Mouse (Mus musculus): ENCODE results near the gene Tor1aip1.
"Not testable (repeated sequence)": the region's sequence is repeated elsewhere in the genome, so short reads cannot be mapped to it uniquely, and the experiment has no call there.

Tor1aip1 gene

DNA sequence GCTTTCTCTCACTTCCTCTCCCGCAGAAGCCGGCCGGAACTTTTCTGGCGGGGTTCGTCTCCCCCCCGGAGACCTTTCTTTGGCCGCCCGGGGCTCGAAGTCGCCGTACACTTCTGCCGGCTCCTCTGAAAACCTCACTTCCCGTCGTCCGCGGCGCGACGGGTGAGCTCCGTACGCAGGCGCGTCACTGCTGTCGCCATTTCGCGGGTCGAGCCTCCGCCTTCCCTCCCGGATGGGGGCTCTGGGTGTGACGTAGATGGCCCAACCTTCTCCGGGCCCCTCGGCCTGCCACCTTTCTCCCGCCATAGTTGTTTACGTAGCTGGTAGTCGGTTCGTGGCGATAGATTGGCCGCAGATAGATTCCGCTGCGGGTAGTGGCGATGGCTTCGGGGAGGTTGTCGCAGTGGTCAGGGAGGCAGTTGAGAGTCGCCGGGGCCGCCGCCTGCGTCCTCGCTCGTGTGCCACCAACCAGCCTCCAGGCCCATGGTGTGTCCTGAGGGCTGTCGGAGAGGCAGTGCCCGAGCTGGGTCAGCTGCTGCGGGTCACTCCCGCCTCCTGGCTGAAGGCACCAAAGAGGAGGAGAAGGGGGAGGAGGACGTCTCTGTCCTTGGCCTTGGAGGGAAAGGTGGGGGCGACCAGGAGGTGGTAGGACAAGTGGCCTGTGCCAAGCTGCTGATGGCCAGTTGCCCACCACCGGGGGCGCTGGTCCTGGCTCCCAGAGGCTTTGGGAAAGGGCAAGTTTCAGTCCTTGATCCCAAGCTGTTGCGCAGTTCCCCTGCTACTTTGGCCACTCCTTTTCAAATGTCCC is at the start of gene Tor1aip1:
Gene Tor1aip1 (minus strand): TSS at position 551 of the 808 bp plus-strand sequence.
- peak; percentile 96 for DNase-seq (ENCODE audit: low spot score)

DNA sequence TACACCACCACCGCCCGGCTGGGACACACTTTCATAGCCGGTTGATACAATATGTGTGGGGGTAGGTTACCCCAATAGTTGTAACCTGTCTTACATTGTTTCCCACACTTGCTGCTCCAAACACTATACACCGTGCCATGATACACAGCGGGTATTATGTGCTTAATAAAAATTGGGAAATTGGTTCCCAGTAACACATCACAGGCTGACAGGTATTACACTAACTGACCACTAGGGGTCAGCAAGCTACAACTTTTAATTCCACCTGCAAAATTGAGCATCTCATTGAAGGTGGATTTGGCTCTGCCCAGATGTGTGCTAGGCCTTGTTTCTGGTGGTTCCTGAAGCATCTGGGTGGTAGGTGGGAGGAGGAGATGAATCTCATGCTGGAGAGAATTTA is 49.5 kb upstream of the Tor1aip1 start:
- DNase-seq (ENCODE audit: low spot score): no peak

DNA sequence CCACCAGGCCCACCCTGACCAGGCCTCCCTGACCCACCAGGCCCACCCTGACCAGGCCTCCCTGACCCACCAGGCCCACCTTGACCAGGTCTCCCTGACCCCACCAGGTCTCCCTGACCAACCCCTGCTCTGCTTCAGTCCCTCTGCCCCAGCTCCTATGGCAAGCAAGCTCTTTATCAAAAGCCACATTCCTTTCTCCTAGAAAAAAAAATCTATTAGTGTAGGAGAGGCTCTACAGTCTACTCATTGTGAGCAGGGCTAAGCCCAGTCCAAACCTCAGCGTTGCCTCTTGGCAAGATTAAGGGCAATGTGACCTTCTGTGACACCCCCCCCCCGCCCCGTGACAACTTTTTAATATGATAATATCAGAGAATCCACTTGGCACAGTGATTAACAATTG is 48.3 kb upstream of the Tor1aip1 start:
- DNase-seq (ENCODE audit: low spot score): no peak

DNA sequence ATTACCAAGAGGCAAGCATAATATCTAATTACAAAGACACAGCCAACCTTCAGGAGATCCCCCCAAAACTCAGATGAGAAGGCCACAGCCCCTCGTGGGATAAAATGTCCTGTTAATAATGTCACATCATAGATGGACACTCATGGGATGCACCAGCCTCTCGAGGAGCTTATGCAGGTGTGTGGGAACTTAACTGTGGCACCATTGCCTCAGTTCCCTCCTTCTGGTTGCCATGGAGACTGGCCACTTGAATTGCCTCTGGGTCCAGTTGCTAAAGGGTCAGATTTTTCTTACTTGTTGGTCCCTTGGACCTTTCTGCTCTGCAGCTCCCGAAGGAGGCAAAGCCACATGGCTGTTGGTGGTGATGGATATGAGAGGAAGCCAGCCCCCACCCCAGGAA is 41.4 kb upstream of the Tor1aip1 start:
- DNase-seq (ENCODE audit: low spot score): no peak

DNA sequence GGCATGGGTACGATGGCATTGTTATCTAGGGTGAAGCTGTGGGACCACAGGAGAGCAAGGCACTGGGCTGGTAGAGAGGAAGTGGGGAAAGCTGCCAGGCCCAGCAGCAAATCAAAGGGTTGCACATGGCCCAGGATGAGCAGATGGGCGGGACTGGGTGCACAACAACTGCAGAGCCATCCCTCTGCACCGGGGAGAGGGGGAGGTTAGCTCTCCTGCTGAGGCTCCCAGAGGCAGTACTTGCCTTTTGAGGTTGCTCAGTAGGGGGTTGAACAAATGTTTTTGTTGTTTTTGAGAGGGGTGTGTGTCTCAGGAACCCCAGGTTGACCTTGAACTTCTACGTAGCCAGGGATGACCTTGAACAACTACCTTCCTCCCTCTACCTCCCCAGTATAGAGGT is 40.2 kb upstream of the Tor1aip1 start:
- DNase-seq (ENCODE audit: low spot score): no peak

DNA sequence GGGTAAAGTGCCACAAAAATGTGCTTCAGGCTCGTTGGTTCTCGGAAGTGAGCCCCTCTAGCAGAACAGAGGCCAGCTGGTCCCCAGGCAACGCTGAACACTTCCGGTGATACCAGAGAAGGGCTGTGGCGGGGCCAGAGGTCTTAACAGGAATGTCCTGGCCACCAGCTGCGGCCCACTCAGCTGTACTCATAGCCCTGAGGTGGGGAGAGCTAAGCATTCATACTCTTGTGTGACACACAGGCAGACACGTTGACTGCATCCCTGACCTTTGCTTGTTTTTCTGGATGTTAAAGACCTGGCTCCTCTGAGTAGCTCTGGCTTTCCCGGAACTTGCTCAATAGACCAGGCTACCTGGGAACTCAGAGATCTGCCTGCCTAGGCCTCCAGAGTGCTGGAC is 38.3 kb upstream of the Tor1aip1 start:
- no peak for DNase-seq (ENCODE audit: low spot score)

DNA sequence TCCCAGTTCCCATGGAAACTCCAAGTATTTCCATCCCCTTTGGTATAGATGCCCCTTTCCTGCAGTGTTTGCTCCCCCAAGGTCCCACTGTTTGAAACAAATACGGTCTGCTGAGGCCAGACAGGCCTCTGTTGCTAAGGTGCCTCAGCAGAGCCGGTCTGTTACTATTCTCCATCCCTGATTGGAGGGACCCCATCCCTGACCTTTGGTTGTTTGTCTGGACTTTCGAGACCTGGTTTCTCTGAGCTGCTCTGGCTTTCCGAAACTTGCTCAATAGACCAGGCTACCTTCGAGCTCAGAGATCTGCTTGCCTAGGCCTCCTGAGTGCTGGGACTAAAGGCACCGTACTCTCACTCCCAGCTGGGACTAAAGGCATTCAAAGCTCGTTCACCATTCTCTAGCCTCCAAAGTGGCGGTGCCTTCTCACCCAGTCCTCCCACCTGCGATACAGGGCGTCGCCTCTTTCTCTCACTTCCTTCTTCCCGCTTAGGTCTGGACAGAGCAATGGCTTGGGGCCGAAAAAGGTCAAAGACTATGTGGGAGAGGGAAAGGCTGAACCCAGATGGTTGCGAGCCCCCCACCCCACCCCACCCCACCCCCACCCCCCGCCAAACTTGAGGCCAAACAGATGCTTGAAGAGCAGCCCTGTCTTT is 37.0 kb upstream of the Tor1aip1 start:
- DNase-seq (ENCODE audit: low spot score): no peak

DNA sequence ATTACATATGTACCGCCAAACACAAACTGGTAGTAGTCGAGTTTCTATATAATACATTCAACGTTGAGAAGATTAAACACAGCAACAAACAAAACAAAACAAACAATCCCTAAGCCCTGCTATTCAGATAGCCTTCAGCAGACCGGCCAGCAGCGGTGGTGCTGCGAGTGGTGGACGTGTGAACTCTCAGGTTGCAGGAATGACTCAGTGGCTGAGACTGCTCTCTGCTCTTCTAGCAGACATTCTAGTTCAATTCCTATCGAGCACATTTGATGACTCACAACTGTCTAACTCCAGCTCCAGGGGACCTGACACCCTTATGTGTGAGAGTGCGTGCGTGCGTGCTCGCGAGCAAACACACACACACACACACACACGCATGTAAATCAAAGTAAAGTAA is 33.8 kb upstream of the Tor1aip1 start:
- DNase-seq (ENCODE audit: low spot score): no peak

DNA sequence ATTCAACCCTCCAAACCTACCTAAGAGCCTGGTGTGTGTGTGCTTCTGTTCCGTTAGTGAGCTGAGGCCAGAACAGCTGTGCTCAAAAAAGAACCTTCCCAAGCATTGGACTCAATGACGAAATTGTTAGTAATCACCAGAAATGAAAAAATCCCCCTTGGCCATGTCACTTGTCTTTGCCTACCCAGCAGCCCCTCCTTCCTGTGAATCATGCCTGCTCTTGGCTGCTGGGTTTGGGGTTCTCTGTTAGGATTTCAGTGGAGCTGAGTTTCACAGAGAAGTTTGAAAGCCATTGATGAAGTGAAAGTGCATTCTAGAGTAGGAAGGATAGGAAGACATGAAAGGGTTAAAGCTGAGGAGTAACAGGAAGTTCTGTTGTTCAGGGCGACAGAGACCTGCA is 29.9 kb upstream of the Tor1aip1 start:
- DNase-seq (ENCODE audit: low spot score): no peak

DNA sequence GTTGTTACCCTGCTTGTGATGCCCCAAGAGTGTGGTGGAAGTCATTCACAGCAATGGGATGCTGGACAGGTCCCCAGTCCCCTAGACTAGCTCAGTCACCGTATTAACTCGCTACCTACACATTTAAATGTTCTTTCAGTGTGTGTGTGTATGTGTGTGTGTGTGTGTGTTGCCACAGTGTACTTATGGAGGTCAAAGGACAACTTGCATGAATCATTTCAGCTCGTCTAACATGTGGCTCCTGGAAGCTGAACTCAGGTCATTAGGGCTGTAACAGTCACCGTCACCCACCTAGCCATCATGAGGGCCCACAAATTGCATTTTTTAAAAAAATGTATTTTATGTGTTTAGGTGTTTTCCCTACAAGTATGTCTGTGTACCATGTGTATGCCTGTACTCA is 25.9 kb upstream of the Tor1aip1 start:
- DNase-seq (ENCODE audit: low spot score): no peak

DNA sequence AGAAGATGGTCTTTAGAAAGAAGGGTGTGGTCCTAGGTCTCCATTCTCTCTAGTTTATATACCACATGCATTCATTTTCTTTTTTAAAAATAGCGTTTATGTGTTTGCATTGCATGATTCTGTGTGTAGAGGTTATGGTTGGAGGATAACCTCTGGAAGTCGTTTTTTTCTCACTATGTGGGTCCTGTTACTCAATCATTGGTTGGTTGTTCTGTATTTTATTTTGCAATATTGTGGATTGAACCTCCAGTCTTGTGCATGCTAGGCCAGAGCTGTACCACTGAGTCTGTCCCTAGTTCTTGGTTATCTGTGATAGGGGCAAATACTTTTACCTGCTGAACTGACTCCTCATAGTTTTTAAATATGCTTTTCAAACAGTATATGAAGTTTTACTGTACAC is 21.9 kb upstream of the Tor1aip1 start:
- no peak for DNase-seq (ENCODE audit: low spot score)

DNA sequence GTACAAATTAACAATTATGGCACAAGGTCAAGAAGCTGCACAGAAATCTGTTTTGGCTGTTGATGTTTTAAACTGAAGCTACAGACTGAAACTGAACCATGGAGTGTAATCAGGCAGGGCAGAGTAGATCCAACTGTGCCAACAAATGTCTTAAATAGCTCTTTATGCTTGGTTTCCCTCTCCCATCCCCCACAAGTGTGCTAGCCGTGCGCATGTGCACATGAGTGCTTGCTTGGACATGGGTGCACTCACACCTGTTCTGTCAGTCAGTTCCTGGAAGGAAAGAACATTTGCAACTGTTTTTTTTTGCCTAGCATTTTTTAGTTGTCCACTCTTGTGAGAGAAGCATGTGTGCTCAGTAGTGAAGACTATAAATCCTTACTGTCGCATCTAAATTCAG is 10.4 kb upstream of the Tor1aip1 start:
- no peak for DNase-seq (ENCODE audit: low spot score)

DNA sequence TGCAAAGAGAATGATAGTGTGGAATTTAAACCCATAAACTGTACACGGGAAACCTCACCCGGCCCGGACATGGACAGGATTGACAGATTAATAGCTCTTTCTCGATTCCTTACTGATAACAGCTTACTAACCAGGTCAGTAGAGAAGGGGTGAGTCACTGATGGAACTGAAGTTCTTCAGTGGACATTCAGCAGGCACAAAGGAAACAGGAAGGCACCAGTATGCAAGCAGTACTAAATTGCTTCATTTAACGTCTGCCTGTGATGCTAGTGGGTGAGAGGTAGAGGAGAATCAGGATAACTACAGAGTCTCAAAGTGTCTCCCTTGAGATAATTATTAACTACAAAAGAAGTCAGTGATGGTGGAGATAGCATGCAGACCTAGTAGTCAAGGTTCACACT is 7.9 kb upstream of the Tor1aip1 start:
- no peak for DNase-seq (ENCODE audit: low spot score)

DNA sequence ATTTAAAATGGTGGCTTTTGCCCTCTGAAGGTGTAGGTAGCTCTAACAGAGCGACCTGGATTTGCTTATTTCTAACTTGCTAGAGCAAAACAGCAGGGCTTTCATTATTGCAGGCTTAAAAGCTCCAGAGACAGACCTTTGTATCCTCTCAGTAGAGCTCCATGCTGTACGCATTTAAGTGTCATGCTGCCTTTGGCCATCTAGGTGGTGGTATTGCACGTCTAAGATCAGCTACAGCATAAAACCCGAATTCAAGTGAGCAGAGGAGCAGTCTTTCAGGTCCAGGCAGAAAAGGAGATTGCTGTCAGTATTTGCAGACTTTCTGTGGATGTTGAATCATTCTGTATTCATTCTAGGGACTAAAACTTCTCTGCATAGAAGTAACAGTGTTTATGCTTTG is 6.7 kb upstream of the Tor1aip1 start:
- no peak for DNase-seq (ENCODE audit: low spot score)

DNA sequence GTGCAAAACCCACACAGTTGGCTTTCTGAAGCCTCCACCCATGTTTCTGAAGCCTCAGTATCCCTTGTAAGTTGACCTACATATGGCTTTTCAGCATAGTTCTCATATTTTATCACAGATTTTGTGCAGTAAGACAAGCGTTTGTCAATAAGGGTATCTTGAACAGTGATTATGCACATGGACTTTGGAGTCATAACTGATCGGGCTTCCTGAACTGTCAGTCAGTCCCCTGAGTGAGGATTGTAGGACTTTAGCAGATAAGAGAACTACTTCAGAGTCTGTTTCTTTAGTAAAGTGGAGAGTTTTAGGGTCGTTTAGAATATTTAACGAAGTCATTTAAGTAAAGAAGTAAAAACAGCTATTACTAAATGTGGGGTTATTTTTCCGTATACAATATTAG is 6.2 kb upstream of the Tor1aip1 start:
- DNase-seq (ENCODE audit: low spot score): no peak

DNA sequence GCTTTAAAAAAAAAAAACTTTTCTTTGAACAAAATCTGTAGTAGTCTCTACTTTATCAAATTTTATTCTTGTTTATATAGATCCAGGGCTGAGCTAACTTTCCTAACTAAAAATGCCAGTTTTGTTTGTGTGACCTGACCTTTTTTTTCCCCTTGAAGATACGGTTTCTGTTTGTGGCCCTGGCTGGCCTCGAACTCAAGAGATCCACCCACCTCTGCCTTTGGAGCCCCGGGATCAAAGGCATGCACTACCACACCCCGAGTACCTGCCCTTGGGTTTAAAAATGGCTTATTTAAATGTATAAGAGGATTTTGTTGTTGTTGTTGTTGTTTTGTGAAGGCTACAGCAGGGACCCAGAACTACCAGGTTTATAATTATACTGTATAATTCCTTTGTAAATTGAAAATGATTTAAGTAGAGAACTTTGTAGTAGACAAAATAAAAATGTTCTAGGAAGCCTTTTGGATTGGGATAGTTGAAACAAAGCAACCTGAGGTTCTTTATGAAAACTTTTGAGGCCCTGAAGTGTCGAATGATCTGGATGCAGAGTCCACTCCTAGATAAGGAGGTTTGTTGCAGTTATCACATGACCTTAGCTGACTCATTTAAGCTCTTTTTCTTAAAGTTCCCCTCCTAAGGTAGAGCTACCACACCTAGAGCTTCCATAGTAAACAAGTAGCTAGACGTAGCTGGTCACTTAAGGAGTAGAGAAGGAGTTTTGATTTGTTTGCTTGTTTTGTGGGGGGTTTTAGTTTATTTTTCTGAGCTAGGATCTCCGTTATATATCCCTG is 5.4 kb upstream of the Tor1aip1 start:
- DNase-seq (ENCODE audit: low spot score): no peak

DNA sequence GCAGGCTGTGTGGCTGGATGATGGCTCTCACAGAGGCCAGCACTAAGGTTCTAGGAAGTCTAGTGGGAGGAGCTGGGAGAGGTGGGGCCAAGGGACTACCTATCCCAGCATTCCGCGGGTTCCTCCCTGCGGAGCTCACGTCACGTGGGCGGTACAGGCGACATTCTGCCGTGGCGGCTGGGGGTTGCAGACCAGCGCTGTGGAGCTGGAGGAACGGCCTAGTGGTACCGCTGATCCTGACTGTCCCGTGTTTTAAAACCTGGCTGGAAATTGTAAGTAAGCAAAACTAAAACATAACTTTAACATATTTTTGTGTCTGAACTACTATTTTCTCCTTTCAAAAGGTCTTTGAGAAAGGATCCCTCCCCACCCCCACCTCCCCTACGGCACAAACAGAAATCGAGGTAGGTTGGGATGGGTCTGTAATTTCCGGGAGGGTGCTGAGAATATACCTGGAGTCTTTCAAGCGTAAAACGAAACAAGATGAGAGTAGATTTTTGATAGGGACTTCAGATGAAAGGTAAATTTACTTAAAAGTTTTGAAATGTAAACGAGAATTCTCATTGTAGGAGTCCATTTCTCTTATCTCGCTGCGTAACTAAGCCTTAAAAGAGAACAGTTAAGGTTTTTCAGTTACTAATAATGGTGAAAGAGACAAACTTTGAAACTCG is 4.6 kb upstream of the Tor1aip1 start:
- DNase-seq (ENCODE audit: low spot score): peak; percentile 63

DNA sequence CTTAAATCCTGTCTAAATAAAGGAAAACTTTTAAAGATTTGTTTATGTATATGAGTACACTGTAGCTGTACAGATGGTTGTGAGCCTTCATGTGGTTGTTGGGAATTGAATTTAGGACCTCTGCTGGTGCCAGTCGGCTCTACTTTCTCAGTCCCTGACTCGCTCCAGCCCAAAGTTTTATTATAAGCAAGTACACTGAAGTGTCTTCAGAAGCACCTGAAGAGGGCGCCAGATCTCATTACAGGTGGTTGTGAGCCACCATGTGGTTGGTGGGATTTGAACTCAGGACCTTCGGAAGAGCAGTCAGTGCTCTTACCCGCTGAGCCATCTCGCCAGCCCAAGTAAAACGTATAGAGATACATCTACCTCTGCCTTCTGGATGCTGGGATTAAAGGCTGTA is 3.7 kb upstream of the Tor1aip1 start:
- not testable (repeated sequence) for DNase-seq (ENCODE audit: low spot score)

DNA sequence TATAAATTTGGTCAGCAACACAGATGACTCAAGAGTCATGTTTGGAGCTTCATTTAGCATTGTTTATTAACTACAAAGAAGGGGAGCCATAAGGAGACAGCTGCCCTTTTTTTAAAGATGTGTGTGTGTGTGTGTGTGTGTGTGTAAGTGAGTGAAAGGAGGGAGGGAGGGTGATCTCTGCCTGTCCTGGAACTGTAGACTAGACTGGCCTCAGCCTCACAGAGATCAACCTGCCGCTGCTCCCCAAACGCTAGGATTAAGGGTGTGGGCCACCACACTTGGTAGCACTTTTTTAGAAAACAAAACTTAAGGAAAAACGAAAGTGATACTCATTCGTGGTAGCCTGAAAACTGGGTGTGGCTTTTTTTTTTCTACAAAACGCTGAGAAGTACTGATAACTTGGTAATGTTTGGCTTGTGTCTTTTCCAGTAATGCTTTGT is 884 bp upstream of the Tor1aip1 start:
- no peak for DNase-seq (ENCODE audit: low spot score)

DNA sequence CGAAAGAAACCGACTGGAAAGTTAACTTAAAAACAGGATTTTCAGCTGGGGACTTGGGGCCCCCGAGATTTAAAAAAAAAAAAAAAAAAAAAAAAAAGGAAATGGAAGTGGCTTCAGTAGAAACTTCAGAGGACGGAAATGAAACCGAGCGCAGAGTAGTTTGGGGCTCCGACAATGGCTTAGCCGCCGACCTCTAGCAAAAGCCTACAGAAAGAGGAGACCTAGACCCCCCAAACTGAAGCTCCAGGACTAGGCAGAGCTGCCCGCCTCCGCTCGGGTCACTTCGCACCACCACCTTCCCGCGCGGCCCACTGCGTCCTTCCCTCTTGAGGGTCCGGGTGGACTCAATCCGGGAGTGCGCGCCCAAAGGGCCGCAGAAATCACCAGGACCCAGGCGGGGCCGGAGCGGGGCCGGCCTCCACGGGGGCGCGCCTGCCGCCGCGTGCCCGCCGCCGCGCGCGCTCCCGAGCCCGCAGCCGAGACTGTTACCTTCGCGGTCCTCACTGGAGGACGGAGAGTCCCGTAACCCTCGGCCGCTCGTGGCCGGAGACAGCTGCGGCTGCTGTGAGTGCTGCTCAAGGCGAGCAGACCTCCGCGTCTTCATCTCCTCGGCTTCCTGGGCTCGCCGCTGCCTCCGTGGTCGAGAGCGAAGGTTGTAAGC is 881 bp downstream of the Tor1aip1 start, which contains the start of gene Tor1aip2:
Gene Tor1aip2 (plus strand): TSS at position 135 of the 661 bp plus-strand sequence.
- DNase-seq (ENCODE audit: low spot score): no peak

DNA sequence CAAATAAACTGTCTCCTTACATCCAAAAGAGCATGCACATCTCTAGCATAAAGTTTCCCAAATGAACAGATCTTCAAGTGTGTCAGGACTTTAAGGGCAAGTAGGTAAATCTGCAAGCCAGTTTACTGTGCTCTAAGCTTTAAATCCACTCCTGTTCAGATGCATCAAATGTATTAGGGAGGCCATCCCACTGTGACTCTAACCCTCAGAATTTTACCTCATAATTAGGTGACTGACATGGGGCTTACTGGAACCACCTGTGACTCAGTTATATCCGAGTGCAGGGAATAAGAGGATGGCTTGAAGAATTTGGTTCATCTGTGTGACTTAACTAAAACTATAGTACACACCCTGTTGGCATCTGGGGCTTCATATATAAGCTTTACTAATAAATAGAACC is 1.6 kb downstream of the Tor1aip1 start:
- DNase-seq (ENCODE audit: low spot score): no peak

DNA sequence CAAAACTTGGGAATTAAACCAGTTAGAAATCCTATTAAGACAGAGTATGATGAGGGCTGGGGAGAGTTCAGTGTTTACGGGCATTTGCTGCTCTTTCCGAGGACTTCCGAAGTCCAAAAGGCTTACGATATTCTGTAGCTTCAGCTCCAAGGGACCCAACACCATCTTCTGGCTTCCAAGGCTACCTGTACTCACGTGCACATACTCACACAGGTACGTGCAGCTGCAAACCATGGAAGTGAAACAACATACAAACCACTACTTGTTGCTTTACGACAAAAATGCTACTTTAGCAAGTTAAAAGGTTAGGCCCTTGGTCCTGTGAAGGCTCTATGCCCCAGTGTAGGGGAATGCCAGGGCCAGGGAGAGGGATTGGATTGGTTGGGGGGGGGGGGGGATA is 2.4 kb downstream of the Tor1aip1 start:
- no peak for DNase-seq (ENCODE audit: low spot score)
